Mouse (Mus musculus): ENCODE data around the gene Palmd.

The Palmd gene

GRCm38 (mm10) chr3:116892206-116892563 is 76.6 kb downstream of the Palmd start:
- no peak for DNase-seq (ENCODE audit: low spot score)

DNA sequence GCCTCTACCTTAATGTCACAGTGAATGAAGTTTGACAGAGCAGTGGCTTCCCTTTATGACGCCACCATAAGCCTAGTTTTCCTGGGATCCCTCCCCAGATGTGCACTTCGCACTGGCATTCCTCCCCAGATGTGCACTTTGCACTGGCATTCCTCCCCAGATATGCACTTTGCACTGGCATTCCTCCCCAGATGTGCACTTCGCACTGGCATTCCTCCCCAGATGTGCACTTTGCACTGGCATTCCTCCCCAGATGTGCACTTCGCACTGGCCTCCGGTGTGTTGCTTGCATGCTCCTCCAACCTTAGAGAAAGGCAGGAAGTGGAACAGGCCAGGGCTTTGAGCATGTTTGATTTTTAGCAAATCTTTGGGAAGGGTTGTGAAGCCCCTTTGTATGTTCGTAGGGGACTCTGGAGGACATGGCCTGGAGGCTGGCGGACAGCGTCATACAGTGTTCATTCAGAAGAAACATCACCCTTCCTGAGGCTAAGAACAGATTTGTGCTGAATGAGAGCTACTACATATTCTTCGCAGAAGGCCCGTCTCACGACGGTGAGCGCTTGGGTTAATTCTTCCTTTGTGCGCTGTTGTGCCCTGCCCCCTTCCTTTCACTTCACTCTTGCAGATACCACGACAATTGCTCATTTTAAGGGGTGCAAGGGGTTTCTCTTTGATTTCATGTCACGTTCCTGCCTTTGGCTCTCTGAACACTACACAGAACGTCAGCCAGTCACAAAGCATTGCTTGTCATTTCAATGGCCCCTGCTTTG is 77.2 kb downstream of the Palmd start:
- DNase-seq (ENCODE audit: low spot score), result no peak

- DNase-seq (ENCODE audit: low spot score), result no peak
Observed at GRCm38 (mm10) chr3:116890576-116890975, 78.2 kb downstream of the Palmd start.

- no peak for DNase-seq (ENCODE audit: low spot score)
Observed at GRCm38 (mm10) chr3:116889358-116889757, 79.4 kb downstream of the Palmd start.

GRCm38 (mm10) chr3:116884941-116885340 is 83.8 kb downstream of the Palmd start:
- DNase-seq (ENCODE audit: low spot score), result no peak

- no peak for DNase-seq (ENCODE audit: low spot score)
Observed at GRCm38 (mm10) chr3:116882221-116882960, 86.4 kb downstream of the Palmd start.

- DNase-seq (ENCODE audit: low spot score), result no peak
Observed at GRCm38 (mm10) chr3:116870372-116870771, 98.4 kb downstream of the Palmd start.
